Mouse (Mus musculus) ES-Bruce4 (cell line): ENCODE results near the gene Gm49337. TPM values are rescaled to one million over a fixed set of nuclear protein-coding genes. Genes with fewer than 3 reads are reported as not detected.
A peak's percentile ranks its signal among the peaks of the same experiment; 100 is the strongest.

Experiments used
- H3K27ac ChIP-seq: 2 replicates; pipeline ENCODE4 v1.5.1; 2012; ENCODE audit warnings: low read length, inconsistent platforms; ENCODE audit not compliant: insufficient read depth
- H3K27me3 ChIP-seq: 2 replicates; pipeline ENCODE4 v1.6.1; 2012; ENCODE audit warnings: mild to moderate bottlenecking, low read length, inconsistent platforms; ENCODE audit not compliant: control insufficient read depth, poor library complexity, insufficient read depth, severe bottlenecking
- H3K36me3 ChIP-seq: 2 replicates; pipeline ENCODE4 v1.6.1; 2012; ENCODE audit warnings: inconsistent platforms, mild to moderate bottlenecking, low read length, moderate library complexity; ENCODE audit not compliant: control insufficient read depth, poor library complexity, insufficient read depth, severe bottlenecking
- H3K4me1 ChIP-seq: one replicate; pipeline ENCODE4 v1.8.1; 2011; ENCODE audit warnings: low read length; ENCODE audit not compliant: control insufficient read depth, insufficient read depth
- H3K4me3 ChIP-seq: 2 replicates; pipeline ENCODE4 v1.5.1; 2011; ENCODE audit warnings: low read depth, mild to moderate bottlenecking, low read length
- H3K9ac ChIP-seq: 2 replicates; pipeline ENCODE4 v1.6.1; 2012; ENCODE audit warnings: low read depth, mild to moderate bottlenecking, inconsistent platforms; ENCODE audit not compliant: poor library complexity, severe bottlenecking
- H3K9me3 ChIP-seq: replicated peaks from 2 replicates; pipeline ENCODE4 v1.6.1; 2012; ENCODE audit warnings: mild to moderate bottlenecking, low read length, inconsistent platforms; ENCODE audit not compliant: control insufficient read depth, poor library complexity, insufficient read depth, severe bottlenecking
- CTCF ChIP-seq: IDR thresholded peaks from one replicate; pipeline ENCODE4 v1.8.1; 2011; ENCODE audit warnings: low read depth, low read length
- EP300 ChIP-seq: IDR thresholded peaks from 2 replicates; pipeline ENCODE4 v1.6.1; 2011; ENCODE audit warnings: low read depth, low read length; ENCODE audit not compliant: insufficient read depth
- POLR2A ChIP-seq: IDR thresholded peaks from one replicate; pipeline ENCODE4 v1.8.1; 2011; ENCODE audit warnings: low read length; ENCODE audit not compliant: insufficient read depth
- polyA plus RNA-seq: library from polyadenylated mRNA; stranded (reverse); fragments of >200 nt; gene quantifications from 2 replicates; pipeline ENCODE4 v1.2.4, GENCODE M21; 2011; ENCODE audit warnings: low read depth; ENCODE audit not compliant: missing spikeins, insufficient read depth, insufficient read length

The Gm49337 gene
- polyA plus RNA-seq, 1 experiment, result not detected

DNA sequence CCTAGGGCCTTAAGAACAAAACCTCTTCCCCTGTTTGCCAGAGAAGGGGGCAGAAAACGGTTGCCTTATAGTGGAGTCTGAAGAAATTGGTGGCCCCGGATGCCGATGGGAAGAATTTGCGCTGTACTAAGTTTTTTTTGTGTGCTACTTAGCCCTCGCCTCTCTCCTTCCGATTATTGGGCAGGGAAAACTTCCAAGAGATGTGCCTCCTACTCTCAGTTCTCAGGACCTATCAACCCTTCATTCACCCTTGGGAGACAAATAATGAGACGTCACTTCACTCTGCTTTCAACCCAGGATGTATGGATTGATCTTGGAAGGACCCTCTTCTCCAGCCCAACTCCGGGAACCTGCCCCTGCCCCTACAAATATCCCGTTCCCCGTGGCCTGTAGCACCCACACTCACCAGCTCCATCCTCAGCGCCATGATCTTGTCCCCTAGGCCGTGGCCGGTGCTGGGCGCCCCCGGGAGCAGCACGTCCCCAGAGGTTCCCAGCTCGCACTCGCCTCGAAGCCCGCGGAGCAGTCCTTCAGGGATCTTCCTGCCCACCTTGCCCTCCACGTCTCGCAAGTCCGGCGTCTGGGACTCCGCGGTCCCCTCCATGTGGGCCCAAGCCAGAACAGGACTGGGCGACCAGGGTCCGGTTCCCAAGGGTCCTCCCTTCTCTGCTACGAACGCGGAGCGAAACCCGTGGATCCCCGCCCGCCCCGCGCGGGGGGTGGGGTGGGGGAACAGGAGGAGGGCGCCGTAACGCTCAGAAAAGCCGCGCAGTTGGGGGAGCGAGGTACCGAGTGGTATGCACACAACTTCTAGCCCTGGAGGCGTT lies 29.1 kb upstream of the Gm49337 start:
- no peak overlapping the region for H3K27ac ChIP-seq
- no peaks in the 10 kb centered on the region for H3K36me3 ChIP-seq
- H3K4me3 ChIP-seq, result peak overlapping the region; percentile 61
- H3K4me1 ChIP-seq, result peaks cover 2% of the 10 kb centered on the region
- H3K9me3 ChIP-seq, result no peaks in the 10 kb centered on the region
- TF ChIP-seq CTCF (no peak), POLR2A (no peak), EP300 (no peak)
- H3K27me3 ChIP-seq, result no peaks in the 10 kb centered on the region
- peak overlapping the region; percentile 64 for H3K9ac ChIP-seq

DNA sequence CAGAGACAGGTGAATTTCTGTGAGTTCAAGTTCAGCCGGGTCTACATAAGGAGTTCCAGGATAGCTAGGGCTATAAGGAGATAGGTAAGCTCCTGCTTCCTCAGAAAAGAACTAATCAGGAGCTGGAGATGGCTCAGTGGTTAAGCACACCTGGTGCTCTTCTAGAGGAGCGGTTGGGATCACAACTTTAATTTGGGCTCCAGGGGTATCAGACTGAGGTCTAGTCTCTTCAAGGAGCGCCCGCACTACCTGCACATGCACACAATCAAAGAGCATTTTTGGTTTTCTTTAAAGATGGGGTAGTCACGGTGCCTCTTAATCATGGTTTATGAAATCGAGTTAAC lies 23.4 kb upstream of the Gm49337 start:
- H3K27me3 ChIP-seq, result no peaks in the 10 kb centered on the region
- peaks cover 5% of the 10 kb centered on the region for H3K4me1 ChIP-seq
- H3K27ac ChIP-seq, result peak overlapping the region; percentile 3
- H3K36me3 ChIP-seq, result peaks cover 14% of the 10 kb centered on the region; the same call in 1 of the 2 replicates
- peak overlapping the region; percentile 97 for H3K9ac ChIP-seq
- TF ChIP-seq CTCF, result no peak
- no peak for TF ChIP-seq POLR2A
- TF ChIP-seq EP300, result no peak
- H3K9me3 ChIP-seq, result no peaks in the 10 kb centered on the region
- peak overlapping the region; percentile 61 for H3K4me3 ChIP-seq

DNA sequence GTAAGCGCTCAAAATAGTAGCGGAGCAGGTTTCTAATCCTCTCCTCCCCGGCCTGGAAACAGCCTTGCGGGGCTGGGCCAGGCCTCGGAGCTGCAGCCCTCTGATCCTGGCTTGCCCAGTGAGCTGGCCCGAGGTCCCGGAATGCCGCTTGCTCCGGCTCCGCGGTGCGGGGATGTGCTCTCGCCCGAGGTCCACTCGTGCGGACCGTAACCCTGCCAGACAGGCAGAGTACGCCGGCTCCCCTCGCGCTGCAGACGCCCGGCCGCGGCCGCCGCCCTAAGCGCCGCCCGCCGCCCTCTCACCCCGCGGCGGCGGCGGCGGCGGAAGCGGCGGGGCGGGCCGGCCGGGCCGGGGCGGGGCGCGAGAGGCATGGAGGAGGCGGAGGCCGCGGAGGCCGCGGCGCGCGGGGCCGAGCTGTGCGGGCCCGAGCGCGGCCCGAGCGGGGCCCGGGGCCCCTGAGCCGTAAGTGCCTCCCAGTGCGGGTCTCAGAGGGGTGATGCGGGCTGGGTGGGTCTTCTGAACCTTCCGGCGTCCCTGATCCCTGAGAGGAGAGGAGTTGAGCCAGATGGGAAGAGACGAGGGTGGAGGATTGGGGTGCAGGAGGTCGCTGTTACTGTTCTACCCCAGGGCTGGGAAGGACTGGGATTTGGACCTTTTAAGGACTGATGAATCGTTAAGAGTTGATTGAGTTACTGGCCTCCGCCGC lies 22.9 kb upstream of the Gm49337 start:
- H3K36me3 ChIP-seq, result peaks cover 14% of the 10 kb centered on the region
- no peak for TF ChIP-seq CTCF
- no peak for TF ChIP-seq POLR2A
- TF ChIP-seq EP300, result no peak
- peak overlapping the region; percentile 97 for H3K9ac ChIP-seq
- peak overlapping the region; percentile 53 for H3K27ac ChIP-seq
- H3K4me3 ChIP-seq, result peak overlapping the region; percentile 94
- no peaks in the 10 kb centered on the region for H3K9me3 ChIP-seq
- H3K27me3 ChIP-seq, result no peaks in the 10 kb centered on the region
- H3K4me1 ChIP-seq, result peaks cover 5% of the 10 kb centered on the region

DNA sequence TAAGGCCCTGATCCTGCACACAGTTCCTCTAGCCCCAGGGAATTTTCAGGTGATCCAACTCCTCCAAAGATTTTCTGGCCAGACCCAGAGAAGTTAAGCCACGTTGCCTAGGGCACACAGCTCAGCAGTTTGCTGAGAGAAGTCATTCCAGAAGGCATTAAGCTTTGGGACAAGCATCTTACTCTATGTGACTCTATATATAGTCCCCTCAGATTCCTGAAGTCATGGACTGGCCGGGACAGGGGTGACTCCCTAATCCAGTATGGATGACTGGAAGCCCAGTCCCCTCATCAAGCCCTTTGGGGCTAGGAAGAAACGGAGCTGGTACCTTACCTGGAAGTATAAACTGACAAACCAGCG lies 22.3 kb upstream of the Gm49337 start:
- Histone ChIP-seq H3K9me3 (no peaks in the 10 kb centered on the region), H3K36me3 (peaks cover 19% of the 10 kb centered on the region), H3K4me3 (peak overlapping the region; percentile 94), H3K27me3 (no peaks in the 10 kb centered on the region), H3K27ac (peak overlapping the region; percentile 53), H3K9ac (peak overlapping the region; percentile 97), H3K4me1 (peaks cover 5% of the 10 kb centered on the region)
- no peak for TF ChIP-seq POLR2A
- no peak for TF ChIP-seq EP300
- TF ChIP-seq CTCF, result no peak

DNA sequence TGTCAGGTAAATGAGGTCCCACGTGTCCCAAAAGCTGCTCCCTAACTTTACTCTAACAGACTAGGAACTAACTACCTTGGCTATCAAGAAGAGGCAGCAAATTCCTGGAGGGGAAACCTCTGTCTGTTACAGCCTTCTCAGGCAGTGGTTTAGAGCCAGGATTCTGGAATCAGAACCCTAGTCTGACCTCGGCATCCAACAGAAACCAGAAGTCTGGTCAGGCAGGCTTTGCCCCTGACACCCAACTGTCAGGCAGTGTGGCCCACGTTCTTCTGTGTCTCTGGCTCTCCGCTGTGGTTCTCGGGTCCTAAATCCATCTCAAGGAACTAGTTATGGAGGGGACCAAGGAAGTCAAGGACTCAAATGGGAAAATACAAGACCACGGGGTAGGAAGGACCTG lies 21.9 kb upstream of the Gm49337 start, which contains the start of gene Lurap1:
TSS of gene Lurap1 (minus strand) at position 101 of the 400 bp plus-strand sequence.
- Histone ChIP-seq H3K9me3 (no peaks in the 10 kb centered on the region), H3K9ac (peak within 1 kb of the TSS; percentile 97), H3K27ac (peak within 1 kb of the TSS; percentile 53), H3K27me3 (no peaks in the 10 kb centered on the region), H3K4me3 (peak within 1 kb of the TSS; percentile 94), H3K4me1 (peaks cover 5% of the 10 kb centered on the region), H3K36me3 (peaks cover 23% of the 10 kb centered on the region)
- TF ChIP-seq POLR2A (no peak), CTCF (no peak), EP300 (no peak)

DNA sequence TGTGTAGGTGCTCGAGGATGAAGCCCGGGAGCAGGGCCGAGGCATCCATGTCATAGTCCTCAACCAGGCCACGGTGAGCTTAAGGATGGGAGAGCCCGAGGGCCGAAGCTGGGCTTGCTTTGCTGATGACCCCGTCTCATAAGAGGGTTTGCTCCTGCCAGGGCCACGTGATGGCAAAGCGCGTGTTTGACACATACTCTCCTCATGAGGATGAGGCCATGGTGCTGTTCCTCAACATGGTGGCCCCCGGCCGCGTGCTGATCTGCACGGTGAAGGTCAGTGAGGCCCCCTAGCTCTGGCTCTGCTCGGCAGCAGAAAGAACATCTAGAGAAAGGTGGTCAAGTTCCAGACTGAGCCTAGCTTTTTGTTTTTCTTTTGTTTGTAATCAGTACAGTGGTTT lies 20.5 kb upstream of the Gm49337 start:
- Histone ChIP-seq H3K9ac (no peak overlapping the region), H3K9me3 (no peaks in the 10 kb centered on the region), H3K4me3 (no peak overlapping the region), H3K36me3 (peaks cover 33% of the 10 kb centered on the region), H3K27ac (no peak overlapping the region), H3K4me1 (peaks cover 5% of the 10 kb centered on the region), H3K27me3 (no peaks in the 10 kb centered on the region)
- TF ChIP-seq CTCF, result no peak
- no peak for TF ChIP-seq POLR2A
- TF ChIP-seq EP300, result no peak
